Mouse (Mus musculus): Measurements from ENCODE around the gene Fyttd1.
"Not testable (repeated sequence)": the region's sequence is repeated elsewhere in the genome, so short reads cannot be mapped to it uniquely, and the experiment has no call there.

Gene Fyttd1

GRCm38 (mm10) chr16:32878157-32878598 is 878 bp downstream of the Fyttd1 start:
- peak; percentile 55 for DNase-seq (ENCODE audit: extremely low read depth, insufficient read length, low spot score)

GRCm38 (mm10) chr16:32878972-32879926 is 1.9 kb downstream of the Fyttd1 start:
- DNase-seq (ENCODE audit: extremely low read depth, insufficient read length, low spot score) = no peak

GRCm38 (mm10) chr16:32881538-32881937 is 4.2 kb downstream of the Fyttd1 start:
- DNase-seq (ENCODE audit: extremely low read depth, insufficient read length, low spot score) = no peak

DNA sequence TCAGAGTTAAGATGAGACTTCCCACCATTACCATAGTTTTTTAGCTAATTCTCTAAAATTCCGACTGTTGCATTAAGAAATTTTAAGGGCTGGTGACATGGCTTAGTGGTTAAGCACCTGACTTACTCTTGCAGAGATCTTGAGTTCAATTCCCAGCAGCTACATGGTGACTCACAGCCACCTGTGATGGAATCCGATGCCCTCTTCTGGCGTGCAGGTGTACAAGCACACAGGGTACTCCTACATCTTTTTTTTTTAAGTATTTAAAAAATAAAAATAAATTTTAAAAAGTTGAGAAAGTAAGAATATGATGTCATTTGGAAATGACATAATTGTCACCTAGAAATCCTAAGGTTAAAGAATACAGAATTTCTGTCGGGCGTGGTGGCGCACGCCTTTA is 10.7 kb downstream of the Fyttd1 start:
- peak; percentile 34 for DNase-seq (ENCODE audit: extremely low read depth, insufficient read length, low spot score)

DNA sequence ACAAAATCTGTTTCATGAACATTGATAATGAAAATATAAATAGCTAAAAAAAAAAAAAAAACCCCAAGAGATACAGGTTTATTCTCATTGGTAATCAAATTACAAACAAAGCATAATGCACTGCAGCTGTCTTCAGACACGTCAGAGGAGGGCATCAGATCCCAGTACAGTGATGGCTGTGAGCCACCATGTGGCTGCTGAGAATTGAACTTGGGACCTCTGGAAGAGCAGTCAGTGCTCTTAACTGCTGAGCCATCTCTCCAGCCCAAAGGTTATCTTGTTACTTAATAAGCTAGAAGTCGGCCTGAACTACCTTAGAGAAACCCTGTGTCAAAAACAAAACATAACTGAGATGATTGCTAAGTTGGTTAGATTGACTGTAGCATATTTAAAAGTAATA is 12.6 kb downstream of the Fyttd1 start:
- DNase-seq (ENCODE audit: extremely low read depth, insufficient read length, low spot score) = no peak

GRCm38 (mm10) chr16:32896126-32896525 is 18.8 kb downstream of the Fyttd1 start:
- no peak for DNase-seq (ENCODE audit: extremely low read depth, insufficient read length, low spot score)

DNA sequence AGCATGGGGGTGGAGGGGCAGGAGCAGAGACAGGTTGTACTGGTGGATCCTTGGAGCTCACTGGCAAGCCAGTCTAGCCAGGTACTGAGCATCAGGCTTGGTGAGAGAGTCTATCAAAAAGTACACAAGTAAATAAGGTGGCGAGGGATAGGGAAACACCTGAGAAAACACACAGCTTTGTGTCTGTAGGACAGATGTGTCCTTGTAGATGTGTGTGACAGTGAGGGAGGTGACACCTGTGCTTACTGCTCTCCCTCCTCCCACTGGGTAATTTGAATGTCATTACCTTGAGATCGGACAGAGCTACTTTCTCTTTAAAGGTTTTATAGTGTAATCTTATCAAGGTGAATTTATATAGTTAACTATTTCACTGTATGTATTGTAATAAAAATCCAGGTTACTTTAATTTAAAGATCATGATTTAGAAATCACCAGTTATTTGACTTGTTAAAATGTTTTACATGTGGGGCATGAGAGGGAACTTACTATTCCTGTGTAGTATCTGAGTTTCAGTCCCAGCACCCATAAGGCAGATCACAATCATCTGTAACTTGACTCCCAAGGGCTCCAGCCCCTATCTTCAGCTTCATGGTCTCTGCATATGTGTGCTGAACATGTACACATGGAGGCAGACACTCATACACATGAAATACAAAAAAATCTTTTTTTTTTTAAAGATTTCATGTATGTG is 24.2 kb downstream of the Fyttd1 start:
- DNase-seq (ENCODE audit: extremely low read depth, insufficient read length, low spot score) = no peak

DNA sequence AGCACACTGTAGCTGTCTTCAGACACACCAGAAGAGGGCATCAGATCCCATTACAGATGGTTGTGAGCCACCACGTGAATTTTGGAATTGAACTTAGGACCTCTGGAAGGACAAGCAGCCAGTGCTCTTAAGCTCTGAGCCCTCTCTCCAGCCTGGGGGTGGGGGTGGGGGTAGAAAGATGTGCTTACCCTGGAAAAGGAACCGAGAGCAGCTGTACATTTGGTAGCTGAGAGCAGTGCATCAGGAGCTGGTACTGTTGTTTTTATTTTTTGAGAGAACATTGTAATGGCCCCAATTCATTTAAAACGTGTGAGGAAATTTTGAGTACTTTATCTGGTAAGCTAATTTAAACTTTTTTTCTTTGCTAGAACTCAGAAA is 24.7 kb downstream of the Fyttd1 start:
- no peak for DNase-seq (ENCODE audit: extremely low read depth, insufficient read length, low spot score)

DNA sequence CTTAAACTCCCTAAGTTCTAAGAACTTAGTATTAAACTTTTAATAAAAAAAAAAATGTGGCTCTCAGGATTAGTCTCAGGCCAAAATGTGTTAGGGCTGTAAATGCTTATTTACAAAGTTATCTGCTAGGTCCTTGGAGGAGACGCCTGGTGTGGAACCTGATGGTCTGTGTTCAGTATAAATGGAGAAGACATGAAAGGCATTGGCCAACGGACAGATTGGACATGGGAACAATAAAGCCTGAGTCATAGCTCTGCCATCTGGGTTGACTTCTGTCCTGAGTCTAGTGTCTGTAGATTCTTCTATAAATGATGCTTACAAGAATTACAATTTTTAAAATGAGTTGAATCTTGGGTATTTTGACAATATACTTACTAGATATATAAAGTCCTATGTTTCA is 28.9 kb downstream of the Fyttd1 start:
- no peak for DNase-seq (ENCODE audit: extremely low read depth, insufficient read length, low spot score)

GRCm38 (mm10) chr16:32906727-32907126 is 29.4 kb downstream of the Fyttd1 start:
- no peak for DNase-seq (ENCODE audit: extremely low read depth, insufficient read length, low spot score)

DNA sequence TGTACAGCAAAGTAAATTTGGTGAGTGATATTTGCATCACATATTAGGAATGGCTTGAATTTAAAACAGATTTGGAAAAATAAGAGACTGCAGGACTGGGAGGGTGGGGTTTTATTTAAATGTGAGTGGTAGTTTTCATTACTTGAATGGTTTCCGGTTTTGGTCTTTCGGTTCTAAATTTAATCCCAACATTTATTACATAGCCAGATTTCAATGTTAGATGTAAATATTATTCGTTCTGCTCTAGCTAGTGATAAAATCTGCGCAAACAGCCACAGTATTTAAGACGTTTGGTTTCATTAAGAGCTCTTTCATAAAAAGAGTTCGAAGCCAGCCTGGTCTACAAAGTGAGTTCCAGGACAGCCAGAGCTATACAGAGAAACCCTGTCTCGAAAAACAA is 35.9 kb downstream of the Fyttd1 start:
- no peak for DNase-seq (ENCODE audit: extremely low read depth, insufficient read length, low spot score)

GRCm38 (mm10) chr16:32913937-32914881 is 36.9 kb downstream of the Fyttd1 start, which contains the start of gene Lrch3:
Gene Lrch3, plus strand, starts transcription at chr16:32914100.
- peak; percentile 94 for DNase-seq (ENCODE audit: extremely low read depth, insufficient read length, low spot score)

GRCm38 (mm10) chr16:32915292-32916068 is 38.2 kb downstream of the Fyttd1 start:
- peak; percentile 25 for DNase-seq (ENCODE audit: extremely low read depth, insufficient read length, low spot score)

DNA sequence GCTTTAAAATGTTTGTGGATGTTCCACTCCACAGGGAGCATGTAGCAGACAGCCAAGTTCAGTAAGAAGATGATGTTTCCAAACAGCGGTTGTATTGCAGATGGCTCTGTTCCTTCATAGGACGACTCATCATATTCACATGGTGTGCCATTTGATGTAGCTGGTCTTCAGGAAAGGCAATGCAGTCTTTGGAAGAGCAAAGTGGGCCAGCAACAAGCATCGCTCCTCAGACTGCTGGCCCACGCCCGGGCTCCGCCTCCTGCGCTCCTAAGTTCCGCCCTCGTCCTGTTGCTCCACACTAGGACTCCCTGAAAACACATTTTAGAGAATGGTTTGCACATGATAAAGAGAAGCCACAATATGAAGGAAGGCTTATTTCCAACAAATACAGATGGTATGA is 49.3 kb downstream of the Fyttd1 start:
- not testable (repeated sequence) for DNase-seq (ENCODE audit: extremely low read depth, insufficient read length, low spot score)

DNA sequence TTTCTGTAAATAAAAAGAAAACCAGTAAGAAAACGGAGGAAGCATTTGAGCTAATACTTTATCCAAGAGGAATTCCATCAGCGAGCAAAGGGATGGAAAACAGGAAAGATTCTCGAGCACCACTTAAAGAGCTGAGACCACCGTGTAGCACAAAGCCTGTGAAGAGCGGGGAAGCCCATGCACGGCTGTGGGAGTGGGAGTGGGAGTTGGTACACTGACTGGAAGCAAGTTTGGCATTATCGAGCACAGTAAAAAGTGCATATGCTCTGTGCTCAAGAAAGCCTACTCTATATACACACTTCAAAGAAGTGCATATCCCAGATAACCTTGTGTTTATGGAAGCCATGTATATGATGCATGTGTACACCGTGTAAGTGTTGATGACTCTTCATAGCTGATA is 49.7 kb downstream of the Fyttd1 start:
- DNase-seq (ENCODE audit: extremely low read depth, insufficient read length, low spot score) = no peak

DNA sequence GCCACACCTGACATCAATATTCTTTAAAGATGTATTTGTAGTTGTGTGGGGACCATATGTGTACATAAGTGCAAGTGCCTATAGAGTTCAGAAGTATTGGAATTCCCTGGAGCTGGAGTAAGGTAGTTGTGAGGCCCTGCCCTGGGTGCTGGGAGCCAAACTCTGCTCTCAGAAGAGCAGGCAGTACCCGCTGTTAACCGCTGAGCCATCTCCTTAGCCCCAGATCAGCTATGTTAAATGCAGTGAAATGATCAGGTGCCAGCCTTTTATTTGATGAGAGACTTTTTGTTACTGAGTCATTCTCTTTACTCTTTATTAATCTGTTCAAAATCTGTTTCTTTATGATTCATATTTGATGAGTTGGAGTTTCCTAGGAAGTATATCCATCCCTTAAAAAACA is 52.6 kb downstream of the Fyttd1 start:
- DNase-seq (ENCODE audit: extremely low read depth, insufficient read length, low spot score) = no peak

DNA sequence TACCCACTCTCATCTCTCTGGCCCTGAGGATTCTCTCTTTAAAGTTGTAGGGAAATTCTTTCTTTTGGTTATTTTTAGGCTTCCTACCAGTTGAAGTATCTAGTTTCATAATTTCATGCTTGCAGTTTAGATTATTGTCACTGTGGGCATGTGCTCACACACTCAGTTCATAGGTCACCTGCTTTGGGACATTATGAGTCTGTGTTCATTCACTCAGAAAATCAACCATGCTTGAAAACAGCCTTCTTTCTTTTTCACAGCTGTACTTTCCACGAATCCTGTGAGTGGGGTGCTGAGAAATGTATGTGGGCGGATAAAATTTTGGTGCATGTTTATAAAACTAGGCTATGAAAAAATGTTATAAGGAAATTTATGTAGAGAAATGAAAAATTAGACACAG is 57.2 kb downstream of the Fyttd1 start:
- no peak for DNase-seq (ENCODE audit: extremely low read depth, insufficient read length, low spot score)

DNA sequence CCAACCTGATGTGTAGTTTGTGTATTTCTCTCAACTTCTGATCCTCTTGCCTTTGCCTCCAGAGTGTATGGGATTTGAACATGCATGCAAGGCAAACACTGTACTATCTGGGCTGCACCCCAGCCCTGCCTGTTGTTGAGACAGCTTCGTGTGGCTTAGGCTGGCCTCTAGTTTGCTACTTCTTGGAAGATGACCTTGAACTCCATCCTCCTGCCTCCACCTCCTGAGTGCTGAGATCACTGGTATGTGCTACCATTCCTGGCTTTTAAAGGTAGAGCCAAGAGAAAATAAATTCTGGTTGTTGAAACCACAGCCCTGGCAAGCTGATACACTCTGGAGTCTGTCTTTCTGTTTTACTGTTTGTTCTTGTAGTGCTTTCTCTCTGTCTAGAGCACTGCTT is 57.8 kb downstream of the Fyttd1 start:
- no peak for DNase-seq (ENCODE audit: extremely low read depth, insufficient read length, low spot score)

DNA sequence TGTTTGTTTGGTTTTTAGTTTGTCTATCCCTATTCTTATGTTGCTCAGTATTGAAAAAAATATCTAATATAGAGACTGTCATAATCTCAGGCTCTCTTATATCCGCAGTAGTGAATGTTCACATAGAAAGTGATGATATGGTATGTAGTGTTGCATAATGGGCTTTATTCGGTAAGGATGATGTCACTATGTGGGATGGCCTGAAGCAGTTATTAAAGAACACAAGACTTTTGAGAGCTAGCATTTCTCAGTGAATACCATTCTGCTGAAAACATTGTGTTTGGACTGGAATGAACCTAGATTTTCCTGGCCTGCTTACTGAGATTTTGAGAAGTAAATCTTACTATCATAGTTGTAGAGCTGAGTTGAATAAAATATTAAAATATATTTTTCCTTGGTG is 60.1 kb downstream of the Fyttd1 start:
- DNase-seq (ENCODE audit: extremely low read depth, insufficient read length, low spot score) = no peak

DNA sequence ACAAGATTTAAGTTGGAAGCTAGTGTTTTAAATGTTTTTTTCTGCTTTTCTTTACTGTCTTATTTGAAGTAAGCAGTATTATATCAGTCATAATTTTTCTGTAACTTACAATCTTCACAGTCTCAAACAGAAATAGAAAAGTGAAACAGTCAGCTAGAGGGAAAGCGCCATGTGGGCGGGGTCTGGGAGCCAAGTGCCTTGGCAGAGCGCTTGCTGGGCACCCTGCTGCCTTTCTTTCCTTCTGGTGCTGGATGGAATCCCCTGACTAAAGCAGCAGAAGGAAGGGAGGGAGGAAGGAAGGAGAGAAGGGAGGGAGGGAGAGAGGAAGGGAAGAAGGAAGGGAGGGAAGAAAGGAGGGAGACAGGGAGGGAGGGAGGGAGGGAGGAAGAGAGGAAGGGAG is 62.0 kb downstream of the Fyttd1 start:
- not testable (repeated sequence) for DNase-seq (ENCODE audit: extremely low read depth, insufficient read length, low spot score)
